Mouse (Mus musculus): ENCODE measurements around the gene Mxd1.
A peak's percentile ranks its signal among the peaks of the same experiment; 100 is the strongest.

Mxd1 gene

GRCm38 (mm10) chr6:86645551-86645950, 23.4 kb downstream of the Mxd1 start:
- DNase-seq, result no peak

DNA sequence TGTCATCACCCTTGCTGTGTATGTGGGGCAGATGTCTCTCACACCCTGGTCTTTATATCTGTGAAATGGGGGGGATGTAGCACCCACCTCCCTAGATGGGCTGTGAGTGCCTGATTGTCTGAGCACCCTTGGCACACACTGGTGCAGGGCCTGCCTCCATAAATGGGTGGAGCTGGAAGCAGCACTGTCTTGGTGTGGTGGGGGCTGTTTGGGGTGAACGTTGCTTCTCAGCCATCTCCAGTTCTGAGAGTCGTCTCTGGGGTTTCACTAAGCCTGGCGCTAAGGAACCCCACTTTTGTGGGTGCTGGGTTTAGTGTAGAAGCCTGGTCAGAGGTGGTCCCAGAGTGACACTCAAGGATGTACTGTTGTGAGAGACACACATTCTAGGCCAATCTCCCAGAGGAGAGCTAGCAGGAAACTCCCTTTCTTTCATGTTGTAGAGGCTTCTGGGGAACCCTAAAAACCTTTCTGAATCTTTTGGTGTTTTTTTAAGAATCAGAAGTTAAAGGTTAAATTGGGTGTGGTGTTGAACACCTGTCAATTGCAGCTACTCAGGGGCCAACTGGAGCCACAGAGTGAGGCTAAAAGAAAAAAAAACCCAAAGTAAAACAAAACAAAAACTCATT, 24.1 kb downstream of the Mxd1 start:
- no peak for DNase-seq

GRCm38 (mm10) chr6:86641716-86642115, 27.2 kb downstream of the Mxd1 start:
- DNase-seq, result no peak

GRCm38 (mm10) chr6:86640776-86641175, 28.2 kb downstream of the Mxd1 start:
- DNase-seq, result no peak

- DNase-seq, result no peak
Measured at GRCm38 (mm10) chr6:86640161-86640560, 28.8 kb downstream of the Mxd1 start.

GRCm38 (mm10) chr6:86639180-86640160, 29.5 kb downstream of the Mxd1 start:
- no peak for DNase-seq

GRCm38 (mm10) chr6:86638434-86638833, 30.5 kb downstream of the Mxd1 start:
- DNase-seq, result no peak

GRCm38 (mm10) chr6:86637860-86638259, 31.1 kb downstream of the Mxd1 start:
- DNase-seq, result no peak

DNA sequence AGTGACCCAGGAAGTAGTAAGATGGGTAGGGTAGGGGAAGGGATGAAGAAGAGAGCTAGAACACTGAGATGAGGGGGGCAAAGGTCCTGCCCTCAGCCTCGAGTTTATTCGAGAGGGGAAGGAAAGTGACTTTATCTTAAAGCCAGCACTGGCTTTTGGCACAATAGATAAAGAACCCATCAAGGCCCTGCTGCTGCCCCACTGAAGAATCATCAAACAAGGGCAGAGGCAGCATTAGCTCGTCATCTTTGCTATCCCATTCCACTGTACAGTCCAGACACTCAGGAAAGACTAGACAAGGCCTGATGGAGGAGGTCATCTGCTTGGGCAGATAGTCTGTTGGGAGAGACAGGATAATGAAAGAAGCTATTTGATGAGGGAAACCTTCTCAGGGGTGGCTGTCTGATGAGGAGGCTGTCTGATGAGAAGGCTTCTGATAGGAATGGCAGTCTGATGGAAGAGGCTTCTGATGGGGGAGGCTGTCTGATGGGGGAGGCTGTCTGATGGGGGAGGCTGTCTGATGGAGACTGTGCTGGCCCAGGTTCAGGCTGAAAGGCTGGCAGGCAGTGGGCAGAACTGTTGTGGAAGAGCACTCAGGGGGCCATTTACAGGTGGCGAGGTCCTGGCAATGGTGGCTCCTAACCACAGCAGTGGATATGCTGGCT, 31.7 kb downstream of the Mxd1 start:
- no peak for DNase-seq

GRCm38 (mm10) chr6:86636495-86636894, 32.5 kb downstream of the Mxd1 start:
- no peak for DNase-seq

- no peak for DNase-seq
Measured at GRCm38 (mm10) chr6:86630141-86630540, 38.8 kb downstream of the Mxd1 start.

GRCm38 (mm10) chr6:86627946-86628345, 41.0 kb downstream of the Mxd1 start, which contains the start of gene Asprv1:
Gene Asprv1, plus strand, starts transcription at chr6:86628164.
- no peak for DNase-seq

DNA sequence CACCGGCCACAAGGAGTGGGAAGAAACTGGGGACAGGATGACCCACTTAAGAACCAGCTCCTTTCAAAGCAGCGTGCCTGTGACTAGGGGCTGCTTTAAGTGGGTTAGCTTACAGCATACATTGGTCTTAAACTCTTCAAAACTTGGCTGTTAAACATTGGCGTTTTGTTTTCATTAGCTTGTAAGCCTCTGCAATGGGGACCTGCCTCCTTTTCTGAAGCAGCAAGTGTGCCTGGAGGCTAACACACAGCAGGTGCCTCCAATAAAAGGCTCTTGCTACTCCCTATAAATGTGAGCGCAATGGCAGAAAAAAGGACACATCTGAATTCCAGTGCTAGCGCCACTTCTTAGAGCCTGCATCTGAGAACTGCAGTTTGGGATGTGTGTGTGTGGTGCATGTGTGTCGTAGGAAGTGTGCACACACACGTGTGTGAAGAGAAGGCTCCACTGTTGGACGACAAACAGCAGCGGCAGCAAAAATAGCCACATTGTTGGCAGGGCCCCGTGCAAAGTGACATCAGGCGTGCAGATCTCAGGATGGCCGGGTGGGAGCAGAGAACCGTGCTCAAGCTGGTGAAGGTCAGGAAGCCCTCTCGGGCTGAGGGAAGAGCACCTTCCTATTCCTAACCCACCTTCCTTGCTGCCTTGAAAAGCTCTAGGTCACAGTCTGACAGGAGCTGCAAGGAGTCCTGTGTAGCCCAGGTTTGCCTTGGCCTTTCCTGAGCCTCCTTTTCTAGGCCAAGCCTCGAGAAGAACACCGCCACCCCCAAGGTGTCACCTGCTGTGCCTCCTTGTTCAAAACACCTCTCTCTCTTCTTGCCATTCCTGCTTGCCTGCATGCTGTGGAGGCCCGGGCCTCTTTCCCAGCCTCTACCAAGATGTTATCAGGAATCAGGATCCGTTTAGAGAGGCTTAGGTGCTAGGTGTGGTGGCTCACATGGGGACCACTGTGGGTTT, 44.6 kb downstream of the Mxd1 start:
- DNase-seq, result peak; percentile 38

DNA sequence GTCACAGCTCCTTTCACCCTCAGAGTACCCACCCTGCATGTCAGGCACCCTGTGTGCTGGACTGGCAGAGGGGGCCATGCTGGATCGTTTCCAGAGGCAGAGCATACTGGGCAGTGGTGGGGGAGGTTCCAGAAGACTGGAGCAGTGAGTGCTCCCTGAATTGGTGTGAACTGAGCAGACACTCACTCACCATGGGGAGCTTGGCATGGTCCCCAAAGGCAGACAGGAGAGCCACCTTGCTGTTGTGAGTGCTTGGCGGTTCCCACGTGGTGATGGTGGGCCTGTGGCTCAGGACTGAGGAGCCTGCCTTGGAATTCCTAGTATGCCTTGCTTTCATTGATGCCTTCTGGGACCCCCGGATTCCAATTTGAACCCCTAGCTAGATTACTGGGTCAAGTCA, 45.8 kb downstream of the Mxd1 start:
- DNase-seq, result no peak

DNA sequence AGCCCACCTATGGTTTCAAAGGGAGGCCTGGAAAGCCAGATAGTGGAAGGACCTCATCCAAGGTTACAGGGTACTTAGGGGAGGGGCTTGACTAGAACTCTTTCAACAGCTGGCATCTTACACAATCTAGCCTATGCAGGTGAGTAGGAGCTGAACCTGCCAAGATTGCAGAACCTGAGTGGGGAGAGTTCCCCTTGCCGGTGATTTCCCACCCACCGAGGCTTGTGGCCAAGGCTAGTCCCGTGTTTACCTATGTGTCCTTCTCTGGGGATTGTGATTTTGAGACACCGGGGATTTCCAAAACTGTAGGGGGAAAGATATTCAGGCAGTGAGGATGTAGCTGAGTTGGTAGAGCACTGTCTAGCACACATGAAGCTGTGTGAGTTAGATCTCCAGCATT, 53.7 kb downstream of the Mxd1 start:
- DNase-seq, result no peak

GRCm38 (mm10) chr6:86610714-86611113, 58.2 kb downstream of the Mxd1 start:
- DNase-seq, result peak; percentile 23

DNA sequence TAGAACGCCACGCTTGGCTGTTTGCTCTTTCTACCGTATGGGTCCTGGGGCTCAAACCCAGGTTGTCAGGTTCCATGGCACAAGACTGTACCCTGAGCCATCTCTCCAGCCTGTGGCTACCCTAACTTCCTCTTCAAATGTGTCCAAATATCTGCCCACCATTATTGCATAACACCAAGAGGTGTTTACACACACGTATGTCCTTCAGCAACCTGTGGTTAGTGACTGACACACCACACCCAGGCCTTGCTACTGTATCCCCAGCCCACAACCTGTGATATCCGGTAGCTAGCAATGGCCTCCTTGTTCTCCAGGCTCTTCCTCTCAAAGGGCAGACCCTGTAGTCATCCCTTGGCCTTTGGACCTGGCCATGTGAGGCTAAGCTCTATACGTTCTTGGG, 59.7 kb downstream of the Mxd1 start:
- no peak for DNase-seq

DNA sequence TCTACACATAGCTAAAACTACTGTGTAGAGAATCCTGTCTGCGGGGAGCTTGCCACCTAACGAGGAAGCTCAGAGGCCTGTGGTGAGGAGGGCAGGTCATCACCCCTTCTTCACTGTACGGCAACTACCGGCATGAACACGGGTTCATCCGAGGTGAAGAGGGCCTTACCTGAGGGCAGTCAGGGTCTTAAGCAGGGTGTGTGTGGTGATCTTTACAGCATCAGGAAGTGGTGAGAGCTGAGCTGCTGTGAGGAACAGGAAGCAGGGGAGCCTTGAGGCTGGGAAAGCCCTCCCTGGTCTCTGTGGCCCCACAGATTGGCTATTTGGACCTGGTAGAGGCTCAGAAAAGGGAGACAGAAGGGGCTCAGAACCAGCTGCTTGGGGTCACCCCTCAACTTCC, 61.5 kb downstream of the Mxd1 start:
- no peak for DNase-seq

GRCm38 (mm10) chr6:86606289-86606688, 62.7 kb downstream of the Mxd1 start:
- no peak for DNase-seq

- no peak for DNase-seq
Measured at GRCm38 (mm10) chr6:86605260-86605659, 63.7 kb downstream of the Mxd1 start.

DNA sequence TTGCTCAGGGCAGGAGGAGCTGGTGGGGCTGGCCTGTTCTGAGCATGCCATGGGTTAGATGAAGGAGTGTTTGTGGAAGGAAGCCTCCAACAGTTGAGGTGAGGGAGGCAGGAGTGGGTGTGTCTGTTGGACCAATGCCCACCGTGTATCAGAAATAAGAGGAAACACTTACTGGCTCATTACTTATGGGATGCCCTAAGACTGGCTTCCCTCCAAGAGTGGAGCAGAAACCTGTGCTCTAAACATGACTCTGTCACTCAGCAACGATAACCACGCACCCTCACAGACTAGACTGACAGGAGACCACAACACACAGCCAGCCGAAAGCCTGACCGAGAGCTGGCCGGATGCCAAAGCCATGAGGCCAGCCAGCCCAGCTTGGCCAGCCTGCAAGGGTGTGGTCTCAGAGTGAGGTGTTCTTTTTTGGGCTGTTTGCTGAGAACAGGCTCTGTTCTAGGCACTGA, 69.0 kb downstream of the Mxd1 start:
- DNase-seq, result no peak

DNA sequence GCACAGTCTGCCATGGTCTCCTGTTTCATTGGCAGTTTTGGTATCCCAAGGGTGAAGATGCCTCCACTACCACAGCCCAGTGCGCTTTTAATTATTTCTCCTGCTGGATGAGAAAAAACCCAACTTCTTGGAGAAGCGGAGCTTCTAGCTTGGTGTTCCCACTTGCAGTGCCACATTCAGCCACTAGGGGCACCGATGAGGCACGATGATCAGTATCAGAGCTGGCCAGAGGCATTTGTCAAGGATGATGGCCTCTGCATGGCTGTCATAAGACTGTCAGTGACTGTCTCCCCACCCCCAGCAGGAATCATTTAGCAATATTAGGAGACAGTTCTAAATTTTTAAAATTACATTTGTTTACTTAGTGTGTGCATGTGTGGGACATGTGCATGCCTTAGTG, 69.8 kb downstream of the Mxd1 start:
- DNase-seq, result peak; percentile 74
